Mouse (Mus musculus): ENCODE data around the gene Nanos3. TPM values are rescaled to one million over a fixed set of nuclear protein-coding genes. Genes with fewer than 3 reads are reported as not detected.

The Nanos3 gene
- total and polyA plus RNA-seq, 3 experiments: not detected

DNA sequence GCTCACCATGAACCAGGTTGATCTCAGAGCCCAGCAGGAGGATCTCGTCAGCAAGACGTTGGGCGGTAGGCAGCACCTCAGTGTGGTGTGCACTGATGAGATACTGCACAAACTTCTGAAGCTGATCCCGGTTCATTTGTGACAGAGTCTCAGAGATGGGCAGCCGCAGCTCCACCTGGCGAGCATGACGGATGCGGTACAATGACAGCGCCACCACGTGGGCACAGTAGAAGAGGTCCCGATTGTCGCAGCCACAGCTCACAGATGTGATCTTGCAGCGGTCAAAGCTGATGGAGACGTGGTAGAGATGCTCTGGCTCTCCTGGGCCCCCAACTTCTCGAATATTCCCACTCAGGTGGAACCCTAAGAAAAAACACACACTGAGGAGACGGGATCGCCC is 45.7 kb upstream of the Nanos3 start:
- peaks cover 3 to 17% of the 10 kb centered on the region in 2 experiments; a peak in 2 of 4 replicates for H3K4me1 ChIP-seq (ENCODE audit: control insufficient read depth in 1 of 2, insufficient read depth in 2 of 2)
- H3K79me2 ChIP-seq (replicated peaks; ENCODE audit: control insufficient read depth, extremely low read depth, insufficient read depth, poor library complexity, severe bottlenecking): no peaks in the 10 kb centered on the region
- H3K4me2 ChIP-seq (ENCODE audit: insufficient read depth, low read depth, poor library complexity, severe bottlenecking): no peak overlapping the region
- no peak overlapping the region for H3K27ac ChIP-seq (ENCODE audit: insufficient read depth, low read depth)
- dilution Hi-C loops (cut with MboI; ENCODE audit: extremely low pct_ligation_motif_present, extremely low pct_unique_long_range_greater_than_20kb, low sequenced_read_pairs): no loop called here
- H3K27me3 ChIP-seq (replicated peaks): no peaks in the 10 kb centered on the region
- no peak overlapping the region for H3K4me3 ChIP-seq (replicated peaks in 1 of 3; ENCODE audit: low read depth in 2 of 3, low read length in 2 of 3, poor library complexity in 1 of 3)
- H3K9me3 ChIP-seq (replicated peaks; ENCODE audit: low read length): no peaks in the 10 kb centered on the region
- in situ Hi-C loops (cut with MboI; ENCODE audit: low pct_ligation_motif_present, low pct_unique_long_range_greater_than_20kb, low sequenced_read_pairs): loop anchor here (10.0 kb wide), 1 partner anchor 54 kb away; no protein-coding TSS in a partner anchor
- no peak overlapping the region for H3K9ac ChIP-seq (ENCODE audit: insufficient read depth, low read depth)
- no peak for TF ChIP-seq ZC3H11A (IDR thresholded peaks at IDR 0.05; ENCODE audit: low read depth, low read length)
- no peak for TF ChIP-seq MAX (IDR thresholded peaks at IDR 0.05; ENCODE audit: low read length)
- no peak for TF ChIP-seq POLR2A (IDR thresholded peaks at IDR 0.05; ENCODE audit: low read depth, low read length)
- no peak for TF ChIP-seq E2F4 (IDR thresholded peaks at IDR 0.05; ENCODE audit: insufficient replicate concordance, low read depth, low read length)
- peak in 1 of 2 experiments; percentile 52; a peak in 2 of 4 replicates for TF ChIP-seq CTCF (conservative IDR thresholded peaks at IDR 0.05 in 1 of 2, IDR thresholded peaks at IDR 0.05 in 1 of 2; ENCODE audit: low read depth in 2 of 2, low read length in 2 of 2)
- no peak for TF ChIP-seq USF2 (conservative IDR thresholded peaks at IDR 0.05; ENCODE audit: low read depth, low read length)
- no peak for TF ChIP-seq ETS1 (conservative IDR thresholded peaks at IDR 0.05; ENCODE audit: low read depth, low read length)
- TF ChIP-seq ZKSCAN1 (IDR thresholded peaks at IDR 0.05; ENCODE audit: borderline replicate concordance, low read depth, low read length): no peak
- no peak for TF ChIP-seq JUND (conservative IDR thresholded peaks at IDR 0.05; ENCODE audit: low read depth, low read length)
- peaks cover 44 to 86% of the 10 kb centered on the region in 2 experiments for H3K36me3 ChIP-seq (replicated peaks in 1 of 2; ENCODE audit: control insufficient read depth in 1 of 2, insufficient read depth in 1 of 2, low read length in 1 of 2)
- DNase-seq (ENCODE audit: extremely low read depth): no peak

DNA sequence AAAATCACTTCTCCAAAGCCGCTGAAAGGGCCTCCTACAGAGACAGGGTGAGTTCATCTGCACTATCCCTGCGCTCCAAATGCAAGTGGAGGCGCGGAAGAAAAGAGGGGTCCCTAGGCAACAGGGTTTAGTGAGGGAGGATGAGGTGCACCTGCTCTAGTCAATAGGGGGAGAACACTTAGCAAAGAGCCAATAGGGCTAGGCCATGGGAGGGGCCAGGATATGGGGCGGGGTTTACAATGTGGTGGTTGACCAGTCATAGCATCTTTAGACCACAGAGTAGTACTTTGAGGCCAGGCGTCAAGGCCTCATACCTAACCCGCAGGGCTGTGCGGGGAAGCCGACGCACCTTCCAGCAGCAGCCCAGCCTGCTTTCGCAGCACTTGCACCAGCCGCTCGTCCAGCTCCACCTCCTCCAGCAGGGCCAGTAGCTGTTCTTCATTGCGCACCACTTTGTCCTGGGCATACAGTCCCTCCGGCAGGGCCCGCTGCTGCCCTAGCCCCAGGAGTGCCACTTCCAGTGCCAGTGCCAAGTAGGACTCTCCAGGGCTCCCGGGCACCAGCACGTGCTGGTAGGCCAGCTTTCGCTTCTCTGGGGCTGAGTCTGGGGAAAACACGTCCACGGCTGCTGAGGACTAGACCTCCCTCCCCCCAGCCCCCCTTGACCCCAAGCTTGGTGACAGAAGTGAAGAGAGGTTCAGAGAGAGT is 38.5 kb upstream of the Nanos3 start:
- in situ Hi-C loops (cut with MboI; ENCODE audit: low pct_ligation_motif_present, low pct_unique_long_range_greater_than_20kb, low sequenced_read_pairs): loop anchor here (25.0 kb wide), 1 partner anchor 139 kb away; no protein-coding TSS in a partner anchor
- Histone ChIP-seq H3K4me3 (replicated peaks in 1 of 3; ENCODE audit: low read depth in 2 of 3, low read length in 2 of 3, poor library complexity in 1 of 3) (peak overlapping the region in 1 of 3 experiments; percentile 64), H3K36me3 (replicated peaks in 1 of 2; ENCODE audit: control insufficient read depth in 1 of 2, insufficient read depth in 1 of 2, low read length in 1 of 2) (peaks cover 59 to 90% of the 10 kb centered on the region in 2 experiments), H3K79me2 (replicated peaks; ENCODE audit: control insufficient read depth, extremely low read depth, insufficient read depth, poor library complexity, severe bottlenecking) (no peaks in the 10 kb centered on the region; the same call in 1 of the 2 replicates), H3K9ac (ENCODE audit: insufficient read depth, low read depth) (peak overlapping the region; percentile 40; the same call in 1 of the 2 replicates), H3K4me1 (ENCODE audit: control insufficient read depth in 1 of 2, insufficient read depth in 2 of 2) (peaks cover 7 to 42% of the 10 kb centered on the region in 2 experiments), H3K27ac (ENCODE audit: insufficient read depth, low read depth) (0 out of 2 replicates have a peak overlapping the region, but pooled peaks have one; percentile 25), H3K27me3 (replicated peaks) (no peaks in the 10 kb centered on the region), H3K9me3 (replicated peaks; ENCODE audit: low read length) (no peaks in the 10 kb centered on the region), H3K4me2 (ENCODE audit: insufficient read depth, low read depth, poor library complexity, severe bottlenecking) (peak overlapping the region; percentile 79)
- TF ChIP-seq SIN3A (IDR thresholded peaks at IDR 0.05; ENCODE audit: low read length) (no peak), ELF1 (IDR thresholded peaks at IDR 0.05; ENCODE audit: low read depth, low read length) (0 out of 2 replicates have a peak, but pooled peaks have one; percentile 11), NELFE (IDR thresholded peaks at IDR 0.05; ENCODE audit: low read depth, low read length) (0 out of 2 replicates have a peak, but pooled peaks have one; percentile 14), MAFK (IDR thresholded peaks at IDR 0.05; ENCODE audit: insufficient replicate concordance, low read length) (no peak), POLR2A (IDR thresholded peaks at IDR 0.05; ENCODE audit: low read depth, low read length) (peak; percentile 34; the same call in 1 of the 2 replicates), MAX (IDR thresholded peaks at IDR 0.05; ENCODE audit: low read length) (peak; percentile 39; the same call in 1 of the 2 replicates)
- no peak for DNase-seq (ENCODE audit: extremely low read depth)
- dilution Hi-C loops (cut with MboI; ENCODE audit: extremely low pct_ligation_motif_present, extremely low pct_unique_long_range_greater_than_20kb, low sequenced_read_pairs): no loop called here

Data from CH12.LX (cell line).